Mouse (Mus musculus): ENCODE data around the gene Prim2. TPM values are rescaled to one million over a fixed set of nuclear protein-coding genes. Genes with fewer than 3 reads are reported as not detected.

The Prim2 gene
- polyA plus RNA-seq, 1 experiment = 38.4 TPM

- H3K36me3 ChIP-seq (ENCODE audit: control insufficient read depth, insufficient read depth, low read length, poor library complexity, severe bottlenecking) = no peaks in the 10 kb centered on the region
- H3K4me3 ChIP-seq (ENCODE audit: low read depth, low read length) = no peak overlapping the region
- no peaks in the 10 kb centered on the region for H3K4me1 ChIP-seq (ENCODE audit: control insufficient read depth, insufficient read depth, low read length)
- TF ChIP-seq POLR2A (IDR thresholded peaks at IDR 0.05; ENCODE audit: insufficient read depth, low read length) (no peak), EP300 (IDR thresholded peaks at IDR 0.05; ENCODE audit: insufficient read depth, low read depth, low read length) (no peak), CTCF (IDR thresholded peaks at IDR 0.05; ENCODE audit: low read depth, low read length) (no peak)
- no peaks in the 10 kb centered on the region for H3K9me3 ChIP-seq (replicated peaks; ENCODE audit: control insufficient read depth, insufficient read depth, low read length, poor library complexity, severe bottlenecking)
- H3K27me3 ChIP-seq (ENCODE audit: control insufficient read depth, insufficient read depth, low read length, poor library complexity, severe bottlenecking) = no peaks in the 10 kb centered on the region
- no peak overlapping the region for H3K9ac ChIP-seq (ENCODE audit: low read depth, poor library complexity, severe bottlenecking)
- no peak overlapping the region for H3K27ac ChIP-seq (ENCODE audit: insufficient read depth, low read length)
Observed at GRCm38 (mm10) chr1:33696016-33696415, 26.4 kb upstream of the Prim2 start.

- no peak overlapping the region for H3K27ac ChIP-seq (ENCODE audit: insufficient read depth, low read length)
- no peak for TF ChIP-seq POLR2A (IDR thresholded peaks at IDR 0.05; ENCODE audit: insufficient read depth, low read length)
- TF ChIP-seq CTCF (IDR thresholded peaks at IDR 0.05; ENCODE audit: low read depth, low read length) = no peak
- no peak for TF ChIP-seq EP300 (IDR thresholded peaks at IDR 0.05; ENCODE audit: insufficient read depth, low read depth, low read length)
Observed at GRCm38 (mm10) chr1:33693893-33694292, 24.3 kb upstream of the Prim2 start.

GRCm38 (mm10) chr1:33690087-33690448 is 20.5 kb upstream of the Prim2 start:
- H3K9me3 ChIP-seq (replicated peaks; ENCODE audit: control insufficient read depth, insufficient read depth, low read length, poor library complexity, severe bottlenecking) = peaks cover 3% of the 10 kb centered on the region; the same call in 1 of the 2 replicates
- H3K9ac ChIP-seq (ENCODE audit: low read depth, poor library complexity, severe bottlenecking) = no peak overlapping the region
- no peak overlapping the region for H3K4me3 ChIP-seq (ENCODE audit: low read depth, low read length)
- H3K4me1 ChIP-seq (ENCODE audit: control insufficient read depth, insufficient read depth, low read length) = no peaks in the 10 kb centered on the region
- TF ChIP-seq POLR2A (IDR thresholded peaks at IDR 0.05; ENCODE audit: insufficient read depth, low read length) (no peak), CTCF (IDR thresholded peaks at IDR 0.05; ENCODE audit: low read depth, low read length) (no peak), EP300 (IDR thresholded peaks at IDR 0.05; ENCODE audit: insufficient read depth, low read depth, low read length) (no peak)
- no peaks in the 10 kb centered on the region for H3K27me3 ChIP-seq (ENCODE audit: control insufficient read depth, insufficient read depth, low read length, poor library complexity, severe bottlenecking)
- H3K27ac ChIP-seq (ENCODE audit: insufficient read depth, low read length) = no peak overlapping the region
- no peaks in the 10 kb centered on the region for H3K36me3 ChIP-seq (ENCODE audit: control insufficient read depth, insufficient read depth, low read length, poor library complexity, severe bottlenecking)

More at GRCm38 (mm10) chr1:33693893-33694292, 24.3 kb upstream of the Prim2 start:
- Histone ChIP-seq H3K27me3 (ENCODE audit: control insufficient read depth, insufficient read depth, low read length, poor library complexity, severe bottlenecking) (no peaks in the 10 kb centered on the region), H3K9me3 (replicated peaks; ENCODE audit: control insufficient read depth, insufficient read depth, low read length, poor library complexity, severe bottlenecking) (no peaks in the 10 kb centered on the region), H3K4me3 (ENCODE audit: low read depth, low read length) (no peak overlapping the region), H3K9ac (ENCODE audit: low read depth, poor library complexity, severe bottlenecking) (no peak overlapping the region), H3K4me1 (ENCODE audit: control insufficient read depth, insufficient read depth, low read length) (no peaks in the 10 kb centered on the region), H3K36me3 (ENCODE audit: control insufficient read depth, insufficient read depth, low read length, poor library complexity, severe bottlenecking) (no peaks in the 10 kb centered on the region)

GRCm38 (mm10) chr1:33689446-33690086 is 20.0 kb upstream of the Prim2 start:
- Histone ChIP-seq H3K36me3 (ENCODE audit: control insufficient read depth, insufficient read depth, low read length, poor library complexity, severe bottlenecking) (no peaks in the 10 kb centered on the region), H3K9me3 (replicated peaks; ENCODE audit: control insufficient read depth, insufficient read depth, low read length, poor library complexity, severe bottlenecking) (peaks cover 3% of the 10 kb centered on the region; the same call in 1 of the 2 replicates), H3K4me3 (ENCODE audit: low read depth, low read length) (no peak overlapping the region), H3K4me1 (ENCODE audit: control insufficient read depth, insufficient read depth, low read length) (no peaks in the 10 kb centered on the region), H3K27ac (ENCODE audit: insufficient read depth, low read length) (no peak overlapping the region), H3K9ac (ENCODE audit: low read depth, poor library complexity, severe bottlenecking) (no peak overlapping the region), H3K27me3 (ENCODE audit: control insufficient read depth, insufficient read depth, low read length, poor library complexity, severe bottlenecking) (no peaks in the 10 kb centered on the region)
- TF ChIP-seq EP300 (IDR thresholded peaks at IDR 0.05; ENCODE audit: insufficient read depth, low read depth, low read length) (no peak), POLR2A (IDR thresholded peaks at IDR 0.05; ENCODE audit: insufficient read depth, low read length) (no peak), CTCF (IDR thresholded peaks at IDR 0.05; ENCODE audit: low read depth, low read length) (no peak)

GRCm38 (mm10) chr1:33688810-33689209 is 19.2 kb upstream of the Prim2 start:
- no peaks in the 10 kb centered on the region for H3K4me1 ChIP-seq (ENCODE audit: control insufficient read depth, insufficient read depth, low read length)
- H3K9me3 ChIP-seq (replicated peaks; ENCODE audit: control insufficient read depth, insufficient read depth, low read length, poor library complexity, severe bottlenecking) = peaks cover 3% of the 10 kb centered on the region; the same call in 1 of the 2 replicates
- TF ChIP-seq EP300 (IDR thresholded peaks at IDR 0.05; ENCODE audit: insufficient read depth, low read depth, low read length) (no peak), CTCF (IDR thresholded peaks at IDR 0.05; ENCODE audit: low read depth, low read length) (no peak), POLR2A (IDR thresholded peaks at IDR 0.05; ENCODE audit: insufficient read depth, low read length) (no peak)
- H3K9ac ChIP-seq (ENCODE audit: low read depth, poor library complexity, severe bottlenecking) = no peak overlapping the region
- no peak overlapping the region for H3K27ac ChIP-seq (ENCODE audit: insufficient read depth, low read length)
- no peaks in the 10 kb centered on the region for H3K27me3 ChIP-seq (ENCODE audit: control insufficient read depth, insufficient read depth, low read length, poor library complexity, severe bottlenecking)
- H3K36me3 ChIP-seq (ENCODE audit: control insufficient read depth, insufficient read depth, low read length, poor library complexity, severe bottlenecking) = no peaks in the 10 kb centered on the region
- H3K4me3 ChIP-seq (ENCODE audit: low read depth, low read length) = no peak overlapping the region

GRCm38 (mm10) chr1:33684459-33684858 is 14.9 kb upstream of the Prim2 start:
- H3K27ac ChIP-seq (ENCODE audit: insufficient read depth, low read length) = no peak overlapping the region
- TF ChIP-seq POLR2A (IDR thresholded peaks at IDR 0.05; ENCODE audit: insufficient read depth, low read length) (no peak), CTCF (IDR thresholded peaks at IDR 0.05; ENCODE audit: low read depth, low read length) (peak; percentile 20)
- no peaks in the 10 kb centered on the region for H3K36me3 ChIP-seq (ENCODE audit: control insufficient read depth, insufficient read depth, low read length, poor library complexity, severe bottlenecking)
- no peak overlapping the region for H3K4me3 ChIP-seq (ENCODE audit: low read depth, low read length)
- no peaks in the 10 kb centered on the region for H3K27me3 ChIP-seq (ENCODE audit: control insufficient read depth, insufficient read depth, low read length, poor library complexity, severe bottlenecking)
- no peak overlapping the region for H3K9ac ChIP-seq (ENCODE audit: low read depth, poor library complexity, severe bottlenecking)
- peaks cover 3% of the 10 kb centered on the region; the same call in 1 of the 2 replicates for H3K9me3 ChIP-seq (replicated peaks; ENCODE audit: control insufficient read depth, insufficient read depth, low read length, poor library complexity, severe bottlenecking)
- H3K4me1 ChIP-seq (ENCODE audit: control insufficient read depth, insufficient read depth, low read length) = no peaks in the 10 kb centered on the region

Data from ES-Bruce4 (cell line).